Mouse (Mus musculus) lung, postnatal 4 days (tissue): Measurements from ENCODE around the gene Sycp3.
"Not testable (repeated sequence)": the region's sequence is repeated elsewhere in the genome, so short reads cannot be mapped to it uniquely, and the experiment has no call there.

ENCODE experiments used
- DNase-seq, 2 experiments: peaks; one replicate each; pipeline ENCODE4 v3.0.0; 2021

Sycp3 gene

DNA sequence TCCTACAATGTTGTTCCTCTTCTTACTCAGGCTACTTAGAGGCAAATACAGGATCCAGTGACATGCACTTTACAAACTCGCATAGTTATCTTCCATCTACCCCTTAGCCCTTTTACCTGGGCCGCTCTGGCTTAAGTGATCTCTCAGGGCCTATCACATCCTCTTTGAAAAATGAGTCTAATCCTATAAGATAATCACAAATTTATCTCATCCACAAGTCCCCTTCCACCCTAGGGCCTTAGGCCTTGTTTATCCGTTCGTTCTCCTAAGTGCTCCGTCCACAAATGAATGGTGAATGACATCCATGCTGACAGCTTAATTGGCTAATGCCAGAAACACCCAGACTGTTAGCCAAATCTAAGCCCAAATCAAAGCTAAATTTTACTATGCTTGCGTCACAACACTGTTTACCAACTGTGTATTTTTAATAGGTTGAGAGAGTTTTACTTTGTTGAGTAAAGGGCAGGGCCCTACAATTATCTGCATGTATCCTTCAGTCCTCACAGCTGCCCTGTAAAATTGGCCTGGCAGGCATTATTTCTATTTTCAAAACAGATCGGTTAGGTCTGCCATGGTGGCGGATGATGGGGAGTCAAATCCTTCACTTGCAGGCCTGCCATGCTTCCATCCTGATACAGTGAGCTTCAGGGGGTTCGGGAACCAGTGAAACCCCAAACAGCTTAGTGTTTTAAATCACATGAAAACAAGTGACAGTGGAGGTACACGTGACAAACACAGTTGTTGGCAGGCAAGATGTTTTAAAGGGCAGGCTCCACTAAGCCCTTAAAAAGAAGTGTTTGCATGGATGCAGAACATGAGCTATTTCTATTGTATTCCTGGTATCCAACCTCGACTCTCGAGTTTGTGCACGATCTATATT, 42.8 kb downstream of the Sycp3 start:
- DNase-seq = no peak

DNA sequence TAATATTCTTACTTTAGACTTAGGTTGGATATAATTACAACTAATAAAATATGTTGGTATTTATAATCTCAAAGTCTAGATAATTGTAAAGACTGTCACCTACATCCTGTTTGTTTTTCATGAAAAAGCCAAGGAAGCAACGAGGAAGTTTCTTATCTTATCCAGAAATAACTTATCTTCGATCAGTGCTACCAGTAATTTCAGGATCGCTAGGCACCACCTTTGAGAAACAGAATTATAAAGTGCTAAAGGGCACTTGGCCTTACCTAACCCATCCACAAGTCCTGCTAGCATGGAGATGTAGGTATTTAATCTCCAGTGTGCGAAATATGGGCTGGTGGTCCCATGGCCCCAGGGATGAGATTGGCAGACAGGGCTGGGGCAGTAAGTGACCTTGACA, 43.5 kb downstream of the Sycp3 start:
- no peak for DNase-seq

DNA sequence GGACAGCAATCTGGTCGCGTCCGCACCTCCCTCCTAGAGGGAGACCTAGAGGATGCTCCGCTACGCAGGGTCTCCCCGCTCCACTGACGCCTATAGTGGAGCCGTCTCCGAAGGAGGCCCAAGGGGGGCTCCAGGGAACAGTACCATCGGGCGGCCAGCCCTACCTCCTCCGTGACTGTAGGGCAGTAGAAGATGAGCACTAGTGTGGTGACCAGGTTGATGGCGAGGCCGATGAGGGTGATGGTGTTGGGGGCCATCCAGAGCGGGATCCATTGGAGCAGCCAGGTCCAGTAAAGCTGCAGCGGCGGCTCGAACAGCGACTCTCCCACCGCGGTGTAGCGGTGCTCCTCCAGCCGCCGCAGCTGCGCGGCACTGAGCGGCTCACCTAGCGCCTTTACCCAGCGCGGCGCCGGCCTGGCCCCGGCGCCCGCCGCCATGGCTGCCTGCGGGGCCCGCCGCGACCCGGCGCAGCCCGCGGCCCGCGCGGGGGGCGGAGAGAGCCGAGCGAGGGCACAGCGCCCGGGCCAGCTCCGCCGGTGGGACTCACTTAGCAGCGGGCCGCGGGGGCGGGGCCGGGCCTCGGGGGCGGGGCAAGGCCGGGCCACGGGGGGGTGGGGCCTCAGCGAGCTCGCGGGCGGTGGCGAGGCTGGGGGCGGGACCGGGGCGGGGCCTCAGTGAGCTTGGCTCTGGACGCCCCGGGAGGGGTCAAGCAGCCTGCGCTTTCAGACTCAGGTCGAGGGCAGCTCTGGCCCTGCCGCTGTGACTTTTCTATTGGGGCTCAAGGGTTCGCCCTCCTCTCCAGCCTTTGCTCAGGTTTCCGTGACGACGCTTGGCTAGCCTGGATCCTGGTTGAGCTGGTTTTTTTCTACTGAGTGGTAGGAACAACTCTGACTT, 44.3 kb downstream of the Sycp3 start, which contains the start of gene Chpt1:
Gene Chpt1, minus strand, starts transcription at position 653 of the 894 bp plus-strand sequence.
- DNase-seq = peak; percentile 88 to 94

DNA sequence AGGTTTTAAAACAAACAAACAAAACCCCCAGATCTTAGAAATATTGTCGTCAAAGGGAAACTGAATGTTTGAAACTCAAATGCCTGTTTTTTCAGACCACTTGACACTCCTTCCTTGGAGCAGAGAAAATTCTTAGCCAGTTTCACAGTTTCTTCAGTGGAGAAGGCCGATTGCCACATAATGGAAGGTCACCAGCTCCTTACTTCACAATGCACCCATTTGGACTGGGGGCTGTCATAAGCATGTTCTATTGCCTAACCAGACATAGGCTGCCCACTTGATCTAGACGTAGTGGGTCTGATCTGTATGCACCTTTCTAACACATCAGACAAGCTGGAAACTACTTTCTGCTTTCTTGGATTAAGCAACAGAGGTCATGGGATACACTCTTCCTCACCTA, 45.1 kb downstream of the Sycp3 start:
- peak; percentile 30 to 42 for DNase-seq

DNA sequence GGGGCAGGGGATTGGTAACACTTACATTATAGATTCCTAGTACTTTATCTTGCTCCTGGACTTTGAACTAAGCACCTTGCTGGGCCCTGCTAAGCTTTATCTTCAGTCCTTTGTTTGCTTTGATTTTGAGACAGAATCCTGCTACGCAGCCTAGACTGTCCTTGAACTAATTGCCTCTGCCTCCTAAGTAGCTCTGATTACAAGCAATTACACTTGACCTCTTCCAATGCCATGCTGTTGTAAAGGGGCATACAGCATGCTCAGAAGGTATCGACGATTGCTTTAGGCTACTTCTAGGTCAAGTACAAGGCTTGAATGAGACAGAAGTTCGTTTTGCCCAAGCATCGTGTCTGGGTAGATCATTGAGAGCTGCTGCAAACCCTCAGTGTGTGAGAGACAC, 45.9 kb downstream of the Sycp3 start:
- no peak for DNase-seq

DNA sequence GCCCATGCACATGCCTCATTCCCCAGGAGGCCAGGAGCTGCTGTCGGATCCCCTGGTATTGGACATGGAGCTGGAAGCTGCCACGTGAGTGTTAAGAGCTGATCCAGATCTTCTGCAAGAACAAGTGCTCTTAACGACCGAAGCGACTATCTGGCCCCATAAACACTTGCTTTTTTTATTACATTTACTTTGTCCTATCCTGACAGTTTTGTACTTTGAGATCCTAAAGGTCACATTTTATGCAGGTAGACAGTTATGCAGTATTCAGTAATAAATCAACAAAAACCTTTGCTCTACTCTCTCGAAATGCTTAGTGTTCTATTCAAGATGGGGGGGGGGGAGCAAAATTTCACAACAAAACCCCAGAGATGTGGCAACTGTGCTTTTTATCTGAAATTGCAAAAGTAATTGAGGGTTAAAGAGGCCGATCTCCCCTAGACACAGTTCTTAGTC, 48.3 kb downstream of the Sycp3 start:
- no peak for DNase-seq

DNA sequence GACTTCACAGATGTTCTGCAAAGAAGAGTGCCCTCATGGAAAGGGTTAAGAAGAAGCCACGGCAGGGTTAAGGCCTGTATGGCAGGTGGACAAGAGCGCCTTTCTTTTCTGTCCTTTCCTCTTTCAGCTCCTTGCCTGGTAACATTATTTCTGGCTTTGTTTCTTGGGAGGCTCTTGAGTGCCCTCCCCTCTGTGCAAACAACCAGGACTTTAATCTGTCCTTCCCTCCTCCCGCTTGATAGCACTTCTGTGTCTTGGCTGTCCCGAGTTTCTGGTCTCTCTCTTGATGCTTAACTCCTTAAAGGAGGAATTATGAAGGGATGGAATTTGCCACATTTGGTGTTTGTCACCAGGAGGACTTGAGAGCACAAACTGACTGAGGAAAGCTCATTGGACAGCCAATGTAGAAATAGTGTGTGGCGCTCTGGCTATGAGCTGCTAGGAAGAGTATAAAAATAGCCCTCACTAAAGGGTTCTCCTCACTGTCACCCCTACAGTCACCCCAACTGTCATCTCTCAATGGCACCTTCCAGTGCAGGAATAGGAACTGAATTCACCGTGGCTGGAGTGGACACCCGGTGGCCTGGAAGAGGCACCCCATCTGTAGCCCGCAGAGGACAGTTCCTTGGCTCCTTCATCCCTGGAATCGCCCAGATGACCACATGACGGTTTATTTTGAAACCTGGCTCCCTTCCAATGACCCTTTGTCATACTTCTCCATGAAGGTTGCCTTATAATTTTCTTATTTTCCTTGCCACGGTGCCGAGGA, 51.3 kb downstream of the Sycp3 start:
- DNase-seq = peak; percentile 47 to 81

DNA sequence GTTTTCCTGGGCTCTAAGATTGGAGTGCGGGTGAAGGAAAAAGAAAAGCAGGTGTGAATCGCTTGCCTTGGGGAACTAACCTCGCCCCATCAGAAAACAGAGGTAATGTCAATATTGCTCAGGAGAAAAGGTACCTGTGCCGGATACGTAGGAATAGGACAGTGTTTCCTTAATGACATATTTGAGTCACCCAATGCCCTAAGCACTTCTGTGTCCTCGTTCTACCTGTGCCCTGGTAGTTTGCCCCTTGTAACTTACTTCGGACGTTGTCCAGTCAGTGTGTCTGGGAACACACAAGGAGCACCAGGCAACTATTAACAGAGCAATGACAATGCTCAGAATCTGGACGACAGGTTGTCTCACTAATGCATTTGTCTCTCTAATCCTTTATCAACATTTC, 52.0 kb downstream of the Sycp3 start:
- no peak for DNase-seq

DNA sequence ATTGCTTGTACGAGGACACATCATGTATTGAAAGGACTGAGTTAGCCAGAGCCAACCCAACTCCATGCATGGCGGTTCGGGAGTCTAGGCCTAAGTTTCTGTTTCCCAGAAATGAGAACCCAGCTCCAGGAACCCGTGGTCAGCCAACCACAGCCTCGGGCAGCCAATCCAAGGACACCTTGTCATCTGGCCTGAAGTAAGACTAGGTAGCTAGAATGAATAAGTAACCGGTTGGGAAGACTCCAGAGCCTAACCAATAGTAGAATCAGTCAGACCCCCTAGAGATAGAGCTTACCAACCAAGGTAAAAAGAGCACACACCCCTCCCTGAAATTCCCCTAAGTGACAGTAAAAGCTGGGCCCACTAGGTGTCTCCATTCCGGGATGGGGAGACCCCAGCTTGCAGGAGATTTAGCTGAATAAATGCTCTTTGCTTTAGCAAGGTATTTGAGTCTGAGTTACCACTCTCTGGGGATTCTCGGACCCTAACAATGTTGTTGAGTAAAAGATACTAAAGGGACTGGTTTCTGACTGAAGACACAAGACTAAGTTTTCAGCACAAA, 54.3 kb downstream of the Sycp3 start:
- DNase-seq = peak in 1 of 2 experiments; percentile 9

DNA sequence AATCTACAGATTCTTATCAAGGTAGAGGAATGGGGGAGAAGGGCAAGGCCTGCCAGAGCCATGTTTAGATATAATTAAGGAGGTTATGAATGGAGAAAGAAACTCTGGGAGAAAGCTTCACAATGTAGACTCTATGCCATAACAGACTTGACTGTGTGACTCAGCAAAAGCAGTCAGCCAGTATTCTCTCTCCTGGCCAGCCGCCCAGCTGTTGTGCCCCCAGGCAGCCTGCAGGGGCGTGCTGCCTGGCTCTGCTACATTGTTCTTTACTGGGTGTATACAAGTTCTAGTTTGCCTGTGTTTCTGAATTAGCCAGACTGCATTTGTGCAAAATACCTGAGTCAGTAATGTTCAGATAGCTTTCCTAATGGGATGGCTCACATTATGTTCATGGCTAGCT, 55.1 kb downstream of the Sycp3 start:
- peak; percentile 75 to 78 for DNase-seq

DNA sequence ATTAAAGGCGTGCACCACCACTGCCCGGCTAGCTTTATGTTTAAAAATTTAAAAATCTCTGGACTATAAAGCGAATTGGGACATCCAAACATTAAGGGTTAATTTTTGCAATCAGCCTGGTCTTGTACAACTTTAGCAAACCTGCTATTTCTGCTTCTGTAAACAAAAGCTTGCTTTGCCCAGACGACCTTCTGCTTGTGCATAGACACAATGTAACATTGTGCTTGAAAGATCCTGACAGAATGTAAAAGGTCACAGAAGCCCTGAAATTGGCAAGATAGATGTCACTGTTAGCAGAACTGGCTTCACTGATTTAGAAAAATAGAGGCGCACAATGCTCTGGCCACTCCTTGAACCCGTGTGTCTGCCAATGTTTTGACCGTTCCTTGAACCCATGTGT, 55.7 kb downstream of the Sycp3 start:
- DNase-seq = not testable (repeated sequence)

DNA sequence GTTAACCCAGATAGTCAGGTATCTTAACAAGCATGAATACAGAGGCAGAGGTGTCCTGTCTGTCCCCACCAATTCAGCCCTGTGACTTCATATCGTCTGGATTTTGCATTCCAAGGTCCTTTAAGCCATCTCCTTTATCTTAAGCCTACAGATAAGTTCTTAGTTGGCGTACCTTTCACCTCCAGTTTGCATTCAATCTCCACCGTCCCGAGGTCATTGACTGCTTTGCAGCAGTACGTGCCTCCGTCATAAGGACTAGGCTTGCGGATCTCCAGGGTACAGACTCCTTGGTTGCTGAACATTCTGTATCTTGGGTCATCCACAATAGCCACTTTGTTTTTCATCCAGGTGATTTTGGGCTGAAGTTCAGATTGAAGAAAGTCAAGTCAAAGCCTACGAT, 63.4 kb downstream of the Sycp3 start:
- no peak for DNase-seq
